Mouse (Mus musculus): Measurements from ENCODE around the gene Ndufaf3. TPM values are rescaled to one million over a fixed set of nuclear protein-coding genes. Genes with fewer than 3 reads are reported as not detected.
A peak's percentile ranks its signal among the peaks of the same experiment; 100 is the strongest.

The Ndufaf3 gene
- total RNA-seq, 2 experiments from 2014 or later: 53.1 to 59.8 TPM

DNA sequence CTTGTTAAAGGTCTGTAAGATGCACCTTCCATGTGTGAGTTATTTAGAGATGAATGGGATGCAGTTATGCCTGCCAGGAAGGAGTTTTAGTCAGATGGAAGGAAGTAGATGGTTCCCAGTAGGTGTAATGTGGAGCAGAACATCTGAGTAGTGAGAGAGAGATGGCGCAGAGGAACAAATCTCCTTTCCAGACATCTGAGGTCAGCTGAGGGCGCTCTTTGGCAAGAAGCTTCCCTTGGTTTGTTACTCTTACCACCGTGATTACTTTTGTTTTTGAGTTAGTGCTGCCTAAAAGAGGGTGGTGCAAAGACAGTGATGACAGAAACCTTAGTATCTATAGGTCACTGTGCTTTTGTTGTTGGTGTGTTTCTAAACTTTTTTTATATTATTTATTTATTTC lies 41.8 kb downstream of the Ndufaf3 start:
- DNase-seq: no peak
- intact Hi-C loops (cut with DNase I): no loop called here

DNA sequence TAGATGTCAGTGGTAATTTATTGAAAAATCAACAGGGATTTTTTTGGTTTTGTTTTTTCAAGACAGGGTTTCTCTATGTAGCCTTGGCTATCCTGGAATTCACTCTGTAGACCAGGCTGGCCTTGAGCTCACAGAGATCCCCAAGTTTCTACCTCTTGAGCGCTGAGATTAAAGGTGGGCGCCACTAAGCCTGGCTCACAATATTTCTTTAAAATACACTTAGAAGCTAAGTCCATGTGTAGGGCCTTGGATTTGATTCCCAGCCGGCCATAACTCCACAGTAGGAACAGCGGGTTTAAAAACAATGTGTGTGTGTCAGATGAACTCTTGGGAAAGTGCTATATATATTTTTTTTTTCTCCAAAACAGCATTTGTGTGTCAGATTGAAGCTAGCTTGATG lies 43.9 kb downstream of the Ndufaf3 start:
- DNase-seq: no peak
- intact Hi-C loops (cut with DNase I): loop anchor here (5.0 kb wide), 1 partner anchor 34 kb away; no protein-coding TSS in a partner anchor

DNA sequence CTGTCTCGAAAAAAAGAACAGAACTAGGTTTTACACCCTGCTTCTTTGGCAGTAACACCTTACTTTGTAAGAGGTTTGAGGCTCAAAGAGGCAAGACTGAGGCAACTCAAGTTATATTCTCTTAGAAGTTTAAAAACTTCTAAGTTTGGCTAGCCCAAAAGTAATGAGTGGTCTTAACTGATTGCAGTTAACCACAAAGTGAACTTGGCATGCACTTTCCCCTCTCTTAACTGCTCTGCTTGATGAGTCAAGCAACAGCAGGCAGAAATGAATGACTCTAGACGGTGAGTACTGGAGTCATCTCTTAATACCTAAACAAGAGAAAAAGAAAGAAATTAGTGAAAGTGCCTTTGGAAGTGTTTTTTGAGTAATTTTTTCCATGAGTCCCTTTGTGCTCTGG lies 45.6 kb downstream of the Ndufaf3 start:
- intact Hi-C loops (cut with DNase I): loop anchor here (5.0 kb wide), 1 partner anchor 36 kb away; no protein-coding TSS in a partner anchor
- no peak for DNase-seq

- no peak for DNase-seq
- intact Hi-C loops (cut with DNase I): loop anchor here (5.0 kb wide), 1 partner anchor 49 kb away; the partner anchor contains the start of genes Dalrd3 and Ndufaf3
These were observed 49.3 kb downstream of the Ndufaf3 start for GRCm38 (mm10) chr9:108517931-108518332.

- intact Hi-C loops (cut with DNase I): loop anchor here (5.0 kb wide), 1 partner anchor 50 kb away; the partner anchor contains the start of genes Dalrd3 and Ndufaf3
- peak; percentile 86 to 87 for DNase-seq
These were observed 49.8 kb downstream of the Ndufaf3 start for GRCm38 (mm10) chr9:108517253-108517930.

DNA sequence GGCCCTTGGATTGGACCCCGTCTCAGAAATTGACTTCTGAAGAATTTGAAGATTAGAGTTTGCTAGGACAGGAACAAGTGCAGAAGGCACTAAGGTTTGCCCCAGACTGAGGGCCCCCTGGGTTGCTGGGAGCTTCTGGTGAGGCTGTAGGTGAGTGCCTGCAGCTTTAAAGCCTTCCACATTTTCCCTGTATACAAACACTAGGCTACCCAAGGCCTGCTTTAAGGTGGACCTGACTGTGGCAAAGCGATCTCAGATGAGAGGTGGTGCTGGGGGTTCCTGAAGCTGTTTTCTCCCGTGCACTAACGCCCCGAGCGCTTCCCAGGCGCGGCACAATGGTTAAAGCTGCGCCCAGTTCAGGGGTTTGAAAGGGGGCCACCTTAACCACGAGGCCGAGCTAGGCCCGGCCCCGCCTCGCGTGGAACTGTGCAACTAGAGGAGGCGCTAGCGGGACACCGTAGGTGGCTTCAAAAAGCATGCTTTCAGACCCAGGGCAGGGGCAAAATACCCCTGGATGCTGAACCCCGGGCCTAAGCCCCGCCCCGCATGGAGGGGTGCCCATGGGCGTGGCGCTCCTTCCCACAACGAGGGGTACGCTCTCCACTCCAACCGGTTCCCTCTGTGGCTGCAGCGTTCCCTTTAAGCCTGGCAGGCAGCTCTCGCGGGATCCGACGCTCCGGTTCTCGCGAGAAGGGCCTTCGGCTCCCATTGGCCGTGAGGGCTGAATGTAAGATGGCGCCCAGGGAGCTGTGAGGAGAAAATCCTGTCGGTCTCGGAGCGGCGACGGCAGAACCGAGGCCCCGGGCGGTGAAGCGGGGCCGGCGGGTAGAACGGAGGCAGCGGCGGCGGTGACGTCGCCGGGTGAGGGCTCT lies 50.6 kb downstream of the Ndufaf3 start, which contains the start of gene Qrich1:
Gene Qrich1, plus strand, starts transcription at position 427 of the 872 bp plus-strand sequence.
- intact Hi-C loops (cut with DNase I): loop anchor here (5.0 kb wide), 1 partner anchor 51 kb away; the partner anchor contains the start of genes Dalrd3 and Ndufaf3
- DNase-seq: peak; percentile 94

Small RNA genes lying within 50 kb of the gene (microRNA-seq; reads per million reads assigned to microRNA genes)
- 0 reads per million in 2 experiments for gene Gm24083
- 0 reads per million in 2 experiments for gene Mir191
- 890 to 1,083 reads per million in 2 experiments for gene Mir425

Other genes starting within 250 kb of the Ndufaf3 start
- 100 to 1,000 TPM; 156 to 161 TPM for gene Gpx1, start 228.5 kb downstream of the Ndufaf3 start, total RNA-seq (2021)
- gene Usp4, start 219.6 kb downstream of the Ndufaf3 start, total RNA-seq (2021): 10 to 100 TPM; 76.5 to 83.6 TPM
- under 1 TPM; 0.67 to 0.90 TPM for gene 1700102P08Rik, start 174.6 kb downstream of the Ndufaf3 start, total RNA-seq (2021)
- gene Ccdc36, start 138.9 kb downstream of the Ndufaf3 start, total RNA-seq (2021): not detected
- not detected for gene BC048562, start 131.0 kb downstream of the Ndufaf3 start, total RNA-seq (2021)
- gene Ccdc71, start 106.9 kb downstream of the Ndufaf3 start, total RNA-seq (2021): 10 to 100 TPM; 23.6 to 29.4 TPM
- gene Klhdc8b, start 105.9 kb downstream of the Ndufaf3 start, total RNA-seq (2021): 10 to 100 TPM; 15.0 to 15.2 TPM
- gene Lamb2, start 87.7 kb downstream of the Ndufaf3 start, total RNA-seq (2021): 100 to 1,000 TPM; 355 to 379 TPM
- gene Usp19, start 76.8 kb downstream of the Ndufaf3 start, total RNA-seq (2021): 100 to 1,000 TPM; 101 to 108 TPM
- 10 to 100 TPM; 75.9 to 81.0 TPM for gene Qars, start 59.7 kb downstream of the Ndufaf3 start, total RNA-seq (2021)
- 10 to 100 TPM; 68.4 to 70.1 TPM for gene Qrich1, start 50.6 kb downstream of the Ndufaf3 start, total RNA-seq (2021)
- 10 to 100 TPM; 47.0 to 54.5 TPM for gene Impdh2, start 7.1 kb downstream of the Ndufaf3 start, total RNA-seq (2021)
- 10 to 100 TPM; 18.7 to 21.4 TPM for gene Dalrd3, start 2.5 kb upstream of the Ndufaf3 start, total RNA-seq (2021)
- 10 to 100 TPM; 21.2 to 23.9 TPM for gene Wdr6, start 11.3 kb upstream of the Ndufaf3 start, total RNA-seq (2021)
- gene P4htm, start 30.2 kb upstream of the Ndufaf3 start, total RNA-seq (2021): 10 to 100 TPM; 14.3 to 16.6 TPM
- 10 to 100 TPM; 47.7 to 48.0 TPM for gene Arih2, start 82.0 kb upstream of the Ndufaf3 start, total RNA-seq (2021)
- 100 to 1,000 TPM; 222 to 228 TPM for gene Slc25a20, start 94.7 kb upstream of the Ndufaf3 start, total RNA-seq (2021)
- 10 to 100 TPM; 74.3 to 75.9 TPM for gene Prkar2a, start 121.9 kb upstream of the Ndufaf3 start, total RNA-seq (2021)
- 10 to 100 TPM; 30.7 to 31.8 TPM for gene Ip6k2, start 216.4 kb upstream of the Ndufaf3 start, total RNA-seq (2021)
- gene Nckipsd, start 240.9 kb upstream of the Ndufaf3 start, total RNA-seq (2021): 10 to 100 TPM in 1 of 2 experiments, 1 to 10 TPM in 1; 9.9 to 11.4 TPM

All from heart, postnatal 14 days (tissue).